Mouse (Mus musculus) CH12.LX (cell line): ENCODE measurements around the gene Nelfb. TPM values are rescaled to one million over a fixed set of nuclear protein-coding genes. Genes with fewer than 3 reads are reported as not detected.
A peak's percentile ranks its signal among the peaks of the same experiment; 100 is the strongest.

Experiments used
- DNase-seq: peaks from one replicate; pipeline ENCODE4 v3.0.0-alpha.2; 2013; ENCODE audit errors: extremely low read depth
- H3K27ac ChIP-seq: 2 replicates; pipeline ENCODE4 v1.5.1; 2012; ENCODE audit warnings: low read depth, mild to moderate bottlenecking, control low read depth, moderate library complexity; ENCODE audit not compliant: insufficient read depth
- H3K27me3 ChIP-seq: replicated peaks from 2 replicates; pipeline ENCODE3; 2012; ENCODE audit warnings: inconsistent platforms
- H3K36me3 ChIP-seq, 2 experiments: replicated peaks in 1 of 2; 2 replicates each; pipeline versions ENCODE3 to v1.6.1; 2012; ENCODE audit warnings: inconsistent platforms in 1 of 2, low read length in 1 of 2, mild to moderate bottlenecking in 1 of 2, mixed read lengths in 1 of 2, moderate library complexity in 1 of 2; ENCODE audit not compliant: control insufficient read depth in 1 of 2, insufficient read depth in 1 of 2
- H3K4me1 ChIP-seq, 2 experiments: 2 replicates each; pipeline ENCODE4 v1.6.1; 2012; ENCODE audit warnings: inconsistent platforms in 1 of 2, moderate library complexity in 1 of 2; ENCODE audit not compliant: insufficient read depth in 2 of 2, control insufficient read depth in 1 of 2
- H3K4me2 ChIP-seq: 2 replicates; pipeline ENCODE4 v1.6.1; 2012; ENCODE audit warnings: low read depth, mild to moderate bottlenecking, control low read depth; ENCODE audit not compliant: poor library complexity, insufficient read depth, severe bottlenecking
- H3K4me3 ChIP-seq, 3 experiments: fragments of 150-350 bp in 1 of 3; sonication (generic) in 1 of 3; replicated peaks in 1 of 3; 2 replicates each; pipeline versions ENCODE3 to v1.5.1; 2011 to 2012; ENCODE audit warnings: low read depth in 2 of 3, low read length in 2 of 3, mild to moderate bottlenecking in 2 of 3, moderate library complexity in 2 of 3, control low read depth in 1 of 3, improper control_type of control experiment in 1 of 3, inconsistent platforms in 1 of 3, mixed read lengths in 1 of 3; ENCODE audit not compliant: poor library complexity in 1 of 3
- H3K79me2 ChIP-seq: replicated peaks from 2 replicates; pipeline ENCODE4 v1.6.1; 2012; ENCODE audit warnings: mild to moderate bottlenecking, moderate library complexity; ENCODE audit not compliant: control insufficient read depth, poor library complexity, insufficient read depth, severe bottlenecking; ENCODE audit errors: extremely low read depth
- H3K9ac ChIP-seq: 2 replicates; pipeline ENCODE4 v1.6.1; 2012; ENCODE audit warnings: low read depth, mild to moderate bottlenecking, control low read depth, moderate library complexity; ENCODE audit not compliant: insufficient read depth
- H3K9me3 ChIP-seq: replicated peaks from 2 replicates; pipeline ENCODE3; 2012; ENCODE audit warnings: low read length, inconsistent platforms, mixed read lengths
- IRF4 ChIP-seq: IDR thresholded peaks from 2 replicates; pipeline ENCODE4 v1.6.1; 2014; ENCODE audit warnings: low read depth, mild to moderate bottlenecking, inconsistent platforms, low read length, improper control_type of control experiment
- JUN ChIP-seq: IDR thresholded peaks from 2 replicates; pipeline ENCODE4 v1.6.1; 2011; ENCODE audit warnings: low read depth, mild to moderate bottlenecking, low read length, improper control_type of control experiment, moderate library complexity; ENCODE audit not compliant: insufficient read depth
- KAT2A ChIP-seq: IDR thresholded peaks from 2 replicates; pipeline ENCODE4 v1.6.1; 2012; ENCODE audit warnings: low read length, improper control_type of control experiment, inconsistent platforms; ENCODE audit not compliant: insufficient replicate concordance
- MAZ ChIP-seq: IDR thresholded peaks from 2 replicates; pipeline ENCODE4 v1.6.1; 2012; ENCODE audit warnings: low read depth, mild to moderate bottlenecking, inconsistent platforms, low read length, improper control_type of control experiment, moderate library complexity
- MYC ChIP-seq: IDR thresholded peaks from 2 replicates; pipeline ENCODE4 v1.6.1; 2011; ENCODE audit warnings: low read depth, mild to moderate bottlenecking, improper control_type of control experiment, low read length
- SMC3 ChIP-seq: IDR thresholded peaks from 2 replicates; pipeline ENCODE4 v1.6.1; 2011; ENCODE audit warnings: low read depth, low read length, improper control_type of control experiment
- USF1 ChIP-seq: IDR thresholded peaks from 2 replicates; pipeline ENCODE4 v1.6.1; 2014; ENCODE audit warnings: low read depth, mild to moderate bottlenecking, inconsistent platforms, low read length, improper control_type of control experiment
- ZC3H11A ChIP-seq: IDR thresholded peaks from 2 replicates; pipeline ENCODE4 v1.6.1; 2012; ENCODE audit warnings: low read depth, mild to moderate bottlenecking, inconsistent platforms, low read length, improper control_type of control experiment
- dilution Hi-C: fragments of 300-500 bp; cut with MboI; formaldehyde crosslinking; loops from 2 replicates; pipeline ENCODE4 v1.14.3; 2020; ENCODE audit warnings: low sequenced_read_pairs; ENCODE audit not compliant: extremely low pct_unique_long_range_greater_than_20kb, extremely low pct_ligation_motif_present
- in situ Hi-C: fragments of 300-500 bp; cut with MboI; formaldehyde crosslinking; loops from 3 replicates; pipeline ENCODE4 v1.14.3; 2019; ENCODE audit warnings: low sequenced_read_pairs, low pct_ligation_motif_present, low pct_unique_long_range_greater_than_20kb, mixed read lengths
- polyA plus RNA-seq: library from polyadenylated mRNA; unstranded; fragments of >175 nt; gene quantifications from 2 replicates; pipeline ENCODE4 v1.2.1, GENCODE M21; 2012; ENCODE audit warnings: low read depth; ENCODE audit not compliant: insufficient read length
- total RNA-seq, 2 experiments: library from RNA; depleted of rRNA; stranded (reverse); fragments of 300-350 nt in 1 of 2; fragments of >200 nt in 1 of 2; gene quantifications; 2 replicates each; pipeline ENCODE4 v1.2.3; 2012 to 2014

The Nelfb gene
- total and polyA plus RNA-seq, 3 experiments = 53.6 to 58.0 (median 57.0) TPM

DNA sequence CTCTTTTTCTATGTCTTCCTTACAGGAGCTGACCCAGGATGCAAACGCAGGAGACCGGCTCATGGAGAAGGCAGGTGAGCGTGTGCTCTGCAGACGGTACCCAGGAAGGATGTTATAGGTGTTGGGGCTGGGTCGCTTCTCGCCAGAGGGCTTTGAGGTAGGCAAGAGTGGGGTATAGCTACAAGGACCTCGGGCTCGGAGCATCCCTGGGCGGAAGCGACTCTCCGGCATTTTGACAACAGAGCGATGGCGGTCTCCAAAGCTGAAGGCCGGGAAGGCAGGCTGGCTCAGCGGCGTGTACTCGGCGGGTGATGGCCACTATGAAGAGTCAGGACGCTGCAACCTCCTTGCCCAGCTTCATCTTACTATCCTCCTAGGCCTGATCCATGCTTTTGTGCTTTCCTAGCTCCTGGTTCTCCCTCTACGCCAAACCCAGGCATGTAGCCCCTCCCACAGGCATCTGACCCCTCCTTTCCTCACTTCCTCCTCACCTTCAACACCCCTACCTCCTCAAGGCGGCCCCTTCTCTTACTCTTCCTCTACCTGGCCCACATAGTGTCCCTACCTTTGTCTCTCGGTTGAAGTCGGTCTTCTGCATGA lies 2.1 kb upstream of the Nelfb start:
- DNase-seq = no peak
- H3K4me2 ChIP-seq = no peak overlapping the region
- no peaks in the 10 kb centered on the region for H3K9me3 ChIP-seq
- peaks cover 4% of the 10 kb centered on the region for H3K27me3 ChIP-seq
- H3K36me3 ChIP-seq = peaks cover 5 to 14% of the 10 kb centered on the region in 2 experiments
- in situ Hi-C loops (no loop called here), dilution Hi-C loops (no loop called here)
- H3K27ac ChIP-seq = no peak overlapping the region
- no peak overlapping the region for H3K9ac ChIP-seq
- peaks cover 20% of the 10 kb centered on the region for H3K79me2 ChIP-seq
- H3K4me1 ChIP-seq = peaks cover 11 to 27% of the 10 kb centered on the region in 2 experiments
- H3K4me3 ChIP-seq = no peak overlapping the region
- no peak for TF ChIP-seq SMC3
- no peak for TF ChIP-seq JUN
- TF ChIP-seq MYC = no peak
- TF ChIP-seq MAZ = no peak

DNA sequence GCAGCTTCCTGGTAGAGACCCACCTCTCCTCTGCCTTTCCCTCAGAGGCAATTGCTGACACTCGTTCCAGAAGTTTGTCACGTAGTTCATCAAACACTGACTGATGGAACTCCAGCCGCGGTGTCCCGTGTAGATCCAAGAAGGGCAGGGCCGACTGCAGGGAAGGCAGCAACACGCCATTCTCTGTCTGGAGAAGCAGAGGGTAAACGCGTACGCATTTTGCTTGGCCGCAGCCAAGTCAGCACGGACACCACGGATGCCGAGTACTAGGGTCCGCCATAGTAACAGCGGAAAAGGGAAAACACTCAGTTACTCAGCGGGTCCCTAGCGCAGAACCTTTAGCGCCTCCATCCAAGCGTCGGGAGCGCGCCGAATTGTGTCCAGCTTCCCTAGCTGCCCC lies 603 bp downstream of the Nelfb start:
- Histone ChIP-seq H3K27me3 (peaks cover 3% of the 10 kb centered on the region), H3K36me3 (peaks cover 29 to 40% of the 10 kb centered on the region in 2 experiments)
- dilution Hi-C loops = no loop called here
- DNase-seq = no peak
- TF ChIP-seq ZC3H11A = no peak
- no peak for TF ChIP-seq USF1
- no peak for TF ChIP-seq KAT2A
- TF ChIP-seq, all 38 proteins: peak for 0
- H3K79me2 ChIP-seq = peaks cover 23% of the 10 kb centered on the region
- peaks cover 13 to 29% of the 10 kb centered on the region in 2 experiments for H3K4me1 ChIP-seq
- H3K4me3 ChIP-seq = peak overlapping the region; percentile 78 to 93 (median 89)
- no peaks in the 10 kb centered on the region for H3K9me3 ChIP-seq
- peak overlapping the region; percentile 89 for H3K4me2 ChIP-seq
- H3K9ac ChIP-seq = peak overlapping the region; percentile 84
- H3K27ac ChIP-seq = no peak overlapping the region
- in situ Hi-C loops = no loop called here

DNA sequence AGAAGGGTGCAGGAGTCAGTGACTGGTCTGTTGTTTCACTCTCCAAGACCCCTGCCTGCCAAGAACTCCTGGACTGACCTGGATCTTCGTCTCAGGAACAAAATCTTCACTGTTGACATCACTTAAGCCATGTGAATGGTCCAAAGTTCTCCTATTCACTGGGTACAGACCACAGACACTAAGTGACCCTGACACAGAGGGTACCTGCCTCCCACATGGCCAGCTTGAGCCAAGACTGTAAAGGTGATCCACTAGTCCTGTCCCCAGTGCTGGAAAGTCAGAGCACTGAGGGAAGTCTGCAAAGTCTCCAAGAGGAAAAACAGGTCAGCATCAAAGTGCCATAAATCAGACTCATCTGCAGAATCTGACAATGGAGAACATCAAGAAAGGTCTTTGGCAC lies 3.7 kb downstream of the Nelfb start:
- no peak for TF ChIP-seq IRF4
- no peaks in the 10 kb centered on the region for H3K27me3 ChIP-seq
- no peak overlapping the region for H3K4me3 ChIP-seq
- no peak overlapping the region for H3K9ac ChIP-seq
- no peaks in the 10 kb centered on the region for H3K9me3 ChIP-seq
- H3K4me1 ChIP-seq = peaks cover 7 to 29% of the 10 kb centered on the region in 2 experiments
- H3K36me3 ChIP-seq = peaks cover 57 to 71% of the 10 kb centered on the region in 2 experiments
- no peak overlapping the region for H3K27ac ChIP-seq
- DNase-seq = no peak
- in situ Hi-C loops (loop anchor here (5.0 kb wide), 1 partner anchor 45 kb away; no protein-coding TSS in a partner anchor), dilution Hi-C loops (no loop called here)
- no peak overlapping the region for H3K4me2 ChIP-seq
- peaks cover 23% of the 10 kb centered on the region for H3K79me2 ChIP-seq
